Mouse (Mus musculus): Measurements from ENCODE around the gene Ptger3. TPM values are rescaled to one million over a fixed set of nuclear protein-coding genes. Genes with fewer than 3 reads are reported as not detected.
A peak's percentile ranks its signal among the peaks of the same experiment; 100 is the strongest.

Ptger3 gene
- polyA plus RNA-seq (2014; fragmentation: Nextera tagmentation; extraction: Ambion mirVana) = 2.5 and 3.4 TPM in 2 replicates

DNA sequence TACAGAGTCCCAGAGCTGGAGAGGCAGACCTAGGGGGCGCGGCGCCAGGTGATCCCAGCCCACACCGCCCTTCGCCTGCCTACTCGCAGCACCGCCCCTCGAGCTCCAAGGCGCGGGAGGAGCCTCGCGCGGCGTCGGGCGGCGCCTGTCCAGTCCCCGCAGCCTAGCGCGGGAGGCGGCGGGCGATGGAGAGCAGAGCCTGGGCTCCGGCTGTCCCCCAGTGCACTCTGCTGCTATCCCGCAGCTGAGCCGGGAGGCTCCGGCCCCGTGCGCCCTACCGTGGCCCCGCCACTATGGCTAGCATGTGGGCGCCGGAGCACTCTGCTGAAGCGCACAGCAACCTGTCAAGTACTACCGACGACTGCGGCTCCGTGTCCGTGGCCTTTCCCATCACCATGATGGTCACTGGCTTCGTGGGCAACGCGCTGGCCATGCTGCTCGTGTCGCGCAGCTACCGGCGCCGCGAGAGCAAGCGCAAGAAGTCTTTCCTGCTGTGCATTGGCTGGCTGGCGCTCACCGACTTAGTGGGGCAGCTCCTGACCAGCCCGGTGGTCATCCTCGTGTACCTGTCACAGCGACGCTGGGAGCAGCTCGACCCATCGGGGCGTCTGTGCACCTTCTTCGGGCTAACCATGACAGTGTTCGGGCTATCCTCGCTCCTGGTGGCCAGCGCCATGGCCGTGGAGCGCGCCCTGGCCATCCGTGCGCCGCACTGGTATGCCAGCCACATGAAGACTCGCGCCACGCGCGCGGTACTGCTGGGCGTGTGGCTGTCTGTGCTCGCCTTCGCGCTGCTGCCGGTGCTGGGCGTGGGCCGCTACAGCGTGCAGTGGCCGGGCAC is at the start of gene Ptger3:
Gene Ptger3, plus strand, starts transcription at position 168 of the 841 bp plus-strand sequence.
- under 1% methylated on average over 84 of the region's 84 CpGs for WGBS
- no peaks in the 10 kb centered on the region for H3K9me3 ChIP-seq (ENCODE audit: control insufficient read depth, low read length)

GRCm38 (mm10) chr3:157517992-157518391 is 48.7 kb upstream of the Ptger3 start:
- Histone ChIP-seq H3K9me3 (ENCODE audit: control insufficient read depth, low read length) (no peaks in the 10 kb centered on the region), H3K36me3 (ENCODE audit: control insufficient read depth, insufficient read depth, low read length) (no peaks in the 10 kb centered on the region), H3K27ac (replicated peaks in 1 of 2; ENCODE audit: control insufficient read depth in 1 of 2, insufficient read depth in 1 of 2, low read depth in 2 of 2, low read length in 2 of 2) (peak overlapping the region in 1 of 2 experiments; percentile 53; a peak in 1 of 4 replicates), H3K9ac (ENCODE audit: low read length) (no peak overlapping the region), H3K4me1 (ENCODE audit: control insufficient read depth in 2 of 2, insufficient read depth in 2 of 2, low read length in 2 of 2) (peaks cover 10 to 22% of the 10 kb centered on the region in 2 experiments), H3K27me3 (ENCODE audit: control insufficient read depth, insufficient read depth, low read length) (no peaks in the 10 kb centered on the region; the same call in 1 of the 2 replicates), H3K4me3 (ENCODE audit: control insufficient read depth in 1 of 2, insufficient read depth in 1 of 2, low read depth in 1 of 2, low read length in 2 of 2) (no peak overlapping the region), H3K4me2 (ENCODE audit: low read length) (no peak overlapping the region)
- ATAC-seq (ENCODE audit: insufficient number of reproducible peaks, insufficient read depth, low FRiP score, low read depth) = peak; percentile 59; the same call in 1 of the 2 replicates
- WGBS = 1% methylated on average over 2 of the region's 2 CpGs

More for the DNA sequence above, at the start of gene Ptger3:
- Histone ChIP-seq H3K36me3 (ENCODE audit: control insufficient read depth, insufficient read depth, low read length) (no peaks in the 10 kb centered on the region), H3K4me1 (ENCODE audit: control insufficient read depth in 2 of 2, insufficient read depth in 2 of 2, low read length in 2 of 2) (peaks cover 4 to 10% of the 10 kb centered on the region in 2 experiments; a peak in 2 of 4 replicates), H3K27ac (replicated peaks in 1 of 2; ENCODE audit: control insufficient read depth in 1 of 2, insufficient read depth in 1 of 2, low read depth in 2 of 2, low read length in 2 of 2) (no peak within 1 kb of the TSS), H3K4me2 (ENCODE audit: low read length) (peak within 1 kb of the TSS; percentile 96), H3K27me3 (ENCODE audit: control insufficient read depth, insufficient read depth, low read length) (peaks cover 34% of the 10 kb centered on the region), H3K9ac (ENCODE audit: low read length) (peak within 1 kb of the TSS; percentile 30; the same call in 1 of the 2 replicates), H3K4me3 (ENCODE audit: control insufficient read depth in 1 of 2, insufficient read depth in 1 of 2, low read depth in 1 of 2, low read length in 2 of 2) (peak within 1 kb of the TSS; percentile 49 to 53)
- ATAC-seq (ENCODE audit: insufficient number of reproducible peaks, insufficient read depth, low FRiP score, low read depth) = no peak; the same call in 1 of the 2 replicates

DNA sequence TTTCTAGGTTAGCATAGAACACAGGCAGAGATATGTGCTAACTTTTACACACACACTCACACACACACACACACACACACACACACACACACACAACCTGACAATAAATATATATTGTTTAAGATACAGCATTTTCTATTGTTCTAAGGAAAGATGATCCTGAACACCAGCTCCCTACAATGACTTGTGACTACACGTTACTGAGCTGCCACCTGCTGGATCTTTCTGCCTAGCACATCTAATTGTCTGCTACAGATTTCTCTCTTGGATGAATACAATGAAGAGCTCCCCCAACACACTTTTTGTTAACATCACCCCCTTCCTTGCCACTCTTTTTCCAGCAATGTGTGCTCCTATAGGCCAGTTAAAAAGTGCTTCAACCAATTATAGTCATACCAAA is 46.3 kb upstream of the Ptger3 start:
- H3K4me1 ChIP-seq (ENCODE audit: control insufficient read depth in 2 of 2, insufficient read depth in 2 of 2, low read length in 2 of 2) = peaks cover 4 to 13% of the 10 kb centered on the region in 2 experiments
- no peak overlapping the region for H3K9ac ChIP-seq (ENCODE audit: low read length)
- H3K27ac ChIP-seq (replicated peaks in 1 of 2; ENCODE audit: control insufficient read depth in 1 of 2, insufficient read depth in 1 of 2, low read depth in 2 of 2, low read length in 2 of 2) = no peak overlapping the region
- no peak for ATAC-seq (ENCODE audit: insufficient number of reproducible peaks, insufficient read depth, low FRiP score, low read depth)
- H3K27me3 ChIP-seq (ENCODE audit: control insufficient read depth, insufficient read depth, low read length) = no peaks in the 10 kb centered on the region; the same call in 1 of the 2 replicates
- H3K4me3 ChIP-seq (ENCODE audit: control insufficient read depth in 1 of 2, insufficient read depth in 1 of 2, low read depth in 1 of 2, low read length in 2 of 2) = no peak overlapping the region
- WGBS = 8% methylated on average over 1 of the region's 1 CpGs
- H3K36me3 ChIP-seq (ENCODE audit: control insufficient read depth, insufficient read depth, low read length) = no peaks in the 10 kb centered on the region
- no peak overlapping the region for H3K4me2 ChIP-seq (ENCODE audit: low read length)
- H3K9me3 ChIP-seq (ENCODE audit: control insufficient read depth, low read length) = no peaks in the 10 kb centered on the region

GRCm38 (mm10) chr3:157523834-157524233 is 42.9 kb upstream of the Ptger3 start:
- Histone ChIP-seq H3K27ac (replicated peaks in 1 of 2; ENCODE audit: control insufficient read depth in 1 of 2, insufficient read depth in 1 of 2, low read depth in 2 of 2, low read length in 2 of 2) (no peak overlapping the region), H3K27me3 (ENCODE audit: control insufficient read depth, insufficient read depth, low read length) (peaks cover 18% of the 10 kb centered on the region), H3K9me3 (ENCODE audit: control insufficient read depth, low read length) (no peaks in the 10 kb centered on the region), H3K4me3 (ENCODE audit: control insufficient read depth in 1 of 2, insufficient read depth in 1 of 2, low read depth in 1 of 2, low read length in 2 of 2) (no peak overlapping the region), H3K9ac (ENCODE audit: low read length) (no peak overlapping the region), H3K4me2 (ENCODE audit: low read length) (no peak overlapping the region), H3K4me1 (ENCODE audit: control insufficient read depth in 2 of 2, insufficient read depth in 2 of 2, low read length in 2 of 2) (no peaks in the 10 kb centered on the region; a peak in 1 of 4 replicates), H3K36me3 (ENCODE audit: control insufficient read depth, insufficient read depth, low read length) (no peaks in the 10 kb centered on the region)
- 18% methylated on average over 1 of the region's 1 CpGs for WGBS
- ATAC-seq (ENCODE audit: insufficient number of reproducible peaks, insufficient read depth, low FRiP score, low read depth) = no peak

GRCm38 (mm10) chr3:157531585-157531984 is 35.1 kb upstream of the Ptger3 start:
- ATAC-seq (ENCODE audit: insufficient number of reproducible peaks, insufficient read depth, low FRiP score, low read depth) = no peak
- Histone ChIP-seq H3K4me3 (ENCODE audit: control insufficient read depth in 1 of 2, insufficient read depth in 1 of 2, low read depth in 1 of 2, low read length in 2 of 2) (no peak overlapping the region), H3K27me3 (ENCODE audit: control insufficient read depth, insufficient read depth, low read length) (peaks cover 61% of the 10 kb centered on the region), H3K36me3 (ENCODE audit: control insufficient read depth, insufficient read depth, low read length) (peaks cover 6% of the 10 kb centered on the region), H3K4me2 (ENCODE audit: low read length) (no peak overlapping the region), H3K9ac (ENCODE audit: low read length) (no peak overlapping the region), H3K9me3 (ENCODE audit: control insufficient read depth, low read length) (no peaks in the 10 kb centered on the region), H3K4me1 (ENCODE audit: control insufficient read depth in 2 of 2, insufficient read depth in 2 of 2, low read length in 2 of 2) (peaks cover 0 to 7% of the 10 kb centered on the region in 2 experiments; a peak in 2 of 4 replicates), H3K27ac (replicated peaks in 1 of 2; ENCODE audit: control insufficient read depth in 1 of 2, insufficient read depth in 1 of 2, low read depth in 2 of 2, low read length in 2 of 2) (no peak overlapping the region)
- WGBS = 77% methylated on average over 2 of the region's 2 CpGs

DNA sequence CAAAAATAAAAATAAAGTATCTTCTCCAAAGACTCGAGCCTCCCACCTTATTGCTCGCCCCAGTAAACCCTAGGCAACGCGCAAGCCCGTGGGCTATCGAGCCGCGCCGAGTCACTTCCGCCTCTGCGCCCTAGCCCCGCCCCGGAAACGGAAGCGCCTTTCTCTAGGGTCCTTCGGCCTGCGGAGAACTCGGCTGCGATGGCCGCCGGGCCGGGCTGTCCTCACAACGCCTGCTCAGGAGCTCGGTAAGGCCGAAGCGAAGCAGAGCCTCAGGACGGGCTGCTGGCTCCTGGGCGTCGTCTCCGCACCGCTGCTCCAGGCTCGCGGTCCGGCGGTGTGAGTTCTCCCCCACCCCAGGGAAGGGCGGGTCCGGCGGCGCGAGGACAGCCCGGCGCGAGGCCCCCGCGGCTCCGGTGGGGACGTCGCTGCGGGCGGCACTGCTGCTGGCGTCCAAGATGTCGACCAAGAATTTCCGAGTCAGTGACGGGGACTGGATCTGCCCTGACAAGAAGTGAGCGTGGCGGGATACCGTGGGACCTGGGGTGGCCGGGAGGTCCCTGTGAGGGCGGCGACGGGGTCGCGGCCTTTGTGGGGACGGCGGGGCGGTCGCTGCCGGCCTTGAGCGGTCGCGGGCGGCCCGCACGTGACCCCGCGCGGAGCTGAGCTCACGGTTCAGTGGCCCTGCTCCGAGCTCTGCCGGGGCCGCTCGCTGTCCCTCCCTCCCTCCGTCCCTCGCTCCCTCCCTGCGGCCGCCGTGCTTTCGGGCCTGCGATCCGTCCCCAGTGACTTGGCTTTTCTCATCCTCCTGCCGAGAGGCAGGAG is 32.5 kb upstream of the Ptger3 start, which contains the start of gene Zranb2:
Gene Zranb2, plus strand, starts transcription at position 197 of the 822 bp plus-strand sequence.
- H3K9ac ChIP-seq (ENCODE audit: low read length) = peak within 1 kb of the TSS; percentile 96
- peak within 1 kb of the TSS; percentile 73 to 81 for H3K4me3 ChIP-seq (ENCODE audit: control insufficient read depth in 1 of 2, insufficient read depth in 1 of 2, low read depth in 1 of 2, low read length in 2 of 2)
- H3K27me3 ChIP-seq (ENCODE audit: control insufficient read depth, insufficient read depth, low read length) = peaks cover 40% of the 10 kb centered on the region
- ATAC-seq (ENCODE audit: insufficient number of reproducible peaks, insufficient read depth, low FRiP score, low read depth) = peak; percentile 91
- peaks cover 26% of the 10 kb centered on the region for H3K36me3 ChIP-seq (ENCODE audit: control insufficient read depth, insufficient read depth, low read length)
- WGBS = under 1% methylated on average over 79 of the region's 91 CpGs
- H3K27ac ChIP-seq (replicated peaks in 1 of 2; ENCODE audit: control insufficient read depth in 1 of 2, insufficient read depth in 1 of 2, low read depth in 2 of 2, low read length in 2 of 2) = peak within 1 kb of the TSS; percentile 90 to 95
- peaks cover 0 to 7% of the 10 kb centered on the region in 2 experiments; a peak in 2 of 4 replicates for H3K4me1 ChIP-seq (ENCODE audit: control insufficient read depth in 2 of 2, insufficient read depth in 2 of 2, low read length in 2 of 2)
- no peaks in the 10 kb centered on the region for H3K9me3 ChIP-seq (ENCODE audit: control insufficient read depth, low read length)
- H3K4me2 ChIP-seq (ENCODE audit: low read length) = peak within 1 kb of the TSS; percentile 83

GRCm38 (mm10) chr3:157534786-157535415 is 31.8 kb upstream of the Ptger3 start:
- H3K27me3 ChIP-seq (ENCODE audit: control insufficient read depth, insufficient read depth, low read length) = peaks cover 35% of the 10 kb centered on the region
- peaks cover 0 to 7% of the 10 kb centered on the region in 2 experiments; a peak in 2 of 4 replicates for H3K4me1 ChIP-seq (ENCODE audit: control insufficient read depth in 2 of 2, insufficient read depth in 2 of 2, low read length in 2 of 2)
- H3K36me3 ChIP-seq (ENCODE audit: control insufficient read depth, insufficient read depth, low read length) = peaks cover 33% of the 10 kb centered on the region
- H3K27ac ChIP-seq (replicated peaks in 1 of 2; ENCODE audit: control insufficient read depth in 1 of 2, insufficient read depth in 1 of 2, low read depth in 2 of 2, low read length in 2 of 2) = peak overlapping the region; percentile 90 to 95
- H3K9me3 ChIP-seq (ENCODE audit: control insufficient read depth, low read length) = no peaks in the 10 kb centered on the region
- peak; percentile 28 for ATAC-seq (ENCODE audit: insufficient number of reproducible peaks, insufficient read depth, low FRiP score, low read depth)
- peak overlapping the region; percentile 96 for H3K9ac ChIP-seq (ENCODE audit: low read length)
- 2% methylated on average over 15 of the region's 15 CpGs for WGBS
- peak overlapping the region; percentile 73 to 81 for H3K4me3 ChIP-seq (ENCODE audit: control insufficient read depth in 1 of 2, insufficient read depth in 1 of 2, low read depth in 1 of 2, low read length in 2 of 2)
- peak overlapping the region; percentile 83 for H3K4me2 ChIP-seq (ENCODE audit: low read length)
